Mouse (Mus musculus) bone marrow, adult 2 months (tissue): ENCODE results near the gene Olfr982.

Experiments used
- CTCF ChIP-seq: fragments of 200-500 bp; IDR thresholded peaks from 2 replicates; pipeline ENCODE4 v1.5.1; 2011; ENCODE audit warnings: low read length, control low read depth; ENCODE audit not compliant: control insufficient read depth, insufficient read depth
- POLR2A ChIP-seq: fragments of 200-500 bp; IDR thresholded peaks from 2 replicates; pipeline ENCODE4 v1.6.1; 2011; ENCODE audit warnings: low read depth, mild to moderate bottlenecking, control low read depth, low read length, borderline replicate concordance; ENCODE audit not compliant: control insufficient read depth

DNA sequence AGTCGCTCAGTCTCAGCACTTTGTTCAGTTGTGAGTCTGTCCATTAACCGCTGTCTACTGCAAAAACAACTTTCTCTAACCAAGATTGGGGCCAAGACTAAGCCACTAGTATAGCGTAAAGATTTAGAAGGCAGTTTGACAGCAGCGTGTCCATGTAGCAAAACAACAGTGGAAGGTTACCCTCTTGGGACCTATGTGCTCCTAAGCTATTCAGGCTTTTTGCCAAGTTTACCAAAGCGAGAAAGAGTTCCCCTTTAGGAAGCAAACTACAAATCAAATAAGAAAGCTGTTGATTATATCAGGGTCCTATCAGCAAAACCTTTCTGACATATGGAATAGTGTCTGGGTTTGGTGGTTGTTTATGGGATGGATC lies 43.6 kb downstream of the Olfr982 start:
- TF ChIP-seq POLR2A (no peak), CTCF (no peak)
